Mouse (Mus musculus): ENCODE results near the gene Olfr54. TPM values are rescaled to one million over a fixed set of nuclear protein-coding genes. Genes with fewer than 3 reads are reported as not detected.

Olfr54 gene
- total RNA-seq (2023): not detected

DNA sequence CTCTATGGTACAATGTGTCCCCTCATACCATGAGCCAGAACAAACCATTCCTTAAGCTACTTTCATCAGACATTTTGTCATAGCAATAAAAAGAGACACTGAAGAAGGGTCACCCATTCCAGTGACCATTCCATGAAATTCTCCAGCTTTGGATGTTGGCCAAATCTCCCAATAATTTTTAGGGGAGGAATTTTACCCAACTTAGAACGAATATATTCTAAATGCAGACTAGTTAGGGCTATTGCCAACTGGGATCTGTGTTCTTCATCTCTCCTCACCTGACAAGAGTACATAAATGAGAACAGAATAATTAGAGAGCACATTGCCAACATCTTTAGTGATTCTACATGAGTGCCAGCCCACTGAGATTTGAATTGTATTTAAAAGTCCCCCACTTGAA is at the start of gene Olfr54:
Gene Olfr54, plus strand, starts transcription at position 301 of the 400 bp plus-strand sequence.

DNA sequence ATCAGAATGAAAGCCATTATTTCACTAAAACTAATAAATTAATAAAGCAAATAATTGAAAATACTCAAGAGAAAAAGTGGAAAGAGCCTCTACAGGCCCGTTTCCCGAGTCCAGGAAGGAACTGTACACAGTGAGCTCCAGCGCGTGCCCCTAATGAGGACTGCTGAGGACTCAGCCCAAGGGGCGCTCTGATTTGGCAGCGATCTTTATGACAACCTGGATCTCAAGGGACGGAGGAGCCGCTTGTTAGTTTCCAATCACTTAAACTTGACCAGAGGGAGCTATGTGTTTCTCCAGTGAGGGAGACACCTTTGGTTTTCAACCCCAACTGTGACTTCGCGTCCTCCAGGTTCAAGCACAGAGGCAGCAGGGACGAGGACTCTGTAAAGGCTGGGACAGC is 47.8 kb upstream of the Olfr54 start, which contains the start of gene Olfr1378:
Gene Olfr1378, plus strand, starts transcription at position 301 of the 400 bp plus-strand sequence.

GRCm38 (mm10) chr11:50981667-50982066 is 32.4 kb upstream of the Olfr54 start, which contains the start of gene Olfr1377:
Gene Olfr1377 (plus strand): TSS chr11:50981967.

DNA sequence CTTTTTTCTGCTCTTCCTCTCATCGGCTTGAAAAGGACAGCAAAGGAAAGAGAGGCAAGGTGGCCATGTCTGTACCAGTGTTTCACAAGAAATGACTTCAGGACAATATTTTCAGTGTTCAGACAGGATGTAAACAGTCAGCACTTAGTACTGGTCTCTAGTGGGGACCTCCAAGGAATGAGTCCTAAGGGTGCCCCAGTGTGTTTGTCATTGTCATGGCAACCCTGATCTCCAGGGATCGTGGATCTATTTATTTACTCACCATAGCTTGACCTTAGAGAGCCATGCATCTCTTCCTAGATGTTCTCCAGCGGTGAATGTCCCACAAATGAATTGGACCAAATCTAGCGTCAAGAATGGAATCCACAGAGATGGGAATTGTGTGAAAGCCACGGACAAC is 10.7 kb upstream of the Olfr54 start, which contains the start of gene Olfr51:
Gene Olfr51, plus strand, starts transcription at position 301 of the 400 bp plus-strand sequence.

DNA sequence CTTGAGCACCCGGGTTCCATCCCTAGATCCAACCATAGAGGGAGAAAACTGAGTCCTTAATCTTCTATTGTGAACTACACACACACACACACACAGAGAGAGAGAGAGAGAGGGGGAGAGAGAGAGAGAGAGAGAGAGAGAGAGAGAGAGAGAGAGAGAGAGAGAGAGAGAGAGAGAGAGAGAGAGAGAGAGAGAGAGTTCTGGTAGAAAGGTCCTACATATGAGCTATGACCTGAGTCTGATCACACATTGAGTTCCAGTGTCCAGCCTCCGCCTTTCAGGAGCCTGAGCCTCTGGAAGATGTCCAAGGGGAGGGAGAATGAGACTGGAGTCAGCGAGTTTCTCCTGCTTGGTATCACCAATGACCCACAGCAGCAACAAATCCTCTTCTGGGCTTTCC is 33.8 kb downstream of the Olfr54 start, which contains the start of gene Olfr1375:
Gene Olfr1375, plus strand, starts transcription at position 301 of the 400 bp plus-strand sequence.

GRCm38 (mm10) chr11:51059151-51059571 is 45.1 kb downstream of the Olfr54 start, which contains the start of gene Zfp354a:
Gene Zfp354a (plus strand): TSS chr11:51059257.

Other genes starting within 250 kb of the Olfr54 start
- gene Zfp354c, start 186.5 kb upstream of the Olfr54 start, total RNA-seq (2023): 14.7 TPM
- gene Zfp879, start 172.7 kb upstream of the Olfr54 start, total RNA-seq (2023): 0.62 TPM
- gene Grm6, start 163.6 kb upstream of the Olfr54 start, total RNA-seq (2023): 8.7 TPM
- gene Zfp454, start 126.6 kb upstream of the Olfr54 start, total RNA-seq (2023): not detected
- gene Zfp2, start 98.1 kb upstream of the Olfr54 start, total RNA-seq (2023): 2.3 TPM
- not detected for gene Zfp354b, start 82.6 kb upstream of the Olfr54 start, total RNA-seq (2023)
- not detected for gene 4933414I15Rik, start 70.5 kb upstream of the Olfr54 start, total RNA-seq (2023)
- gene Prop1, start 60.5 kb upstream of the Olfr54 start, total RNA-seq (2023): not detected
- not detected for gene Olfr1378, start 47.7 kb upstream of the Olfr54 start, total RNA-seq (2023)
- not detected for gene Olfr1377, start 32.3 kb upstream of the Olfr54 start, total RNA-seq (2023)
- gene Olfr51, start 10.6 kb upstream of the Olfr54 start, total RNA-seq (2023): not detected
- not detected for gene Olfr1375, start 33.9 kb downstream of the Olfr54 start, total RNA-seq (2023)
- not detected for gene Zfp354a, start 45.0 kb downstream of the Olfr54 start, total RNA-seq (2023)
- not detected for gene Gm12569, start 206.2 kb downstream of the Olfr54 start, total RNA-seq (2023)
- gene Clk4, start 247.5 kb downstream of the Olfr54 start, total RNA-seq (2023): 279 TPM
- 1.2 TPM for gene BC049762, start 248.8 kb downstream of the Olfr54 start, total RNA-seq (2023)

All from CD4-positive naive resting alpha-beta T cell, adult 57 days (primary cell).